Mouse (Mus musculus): Measurements from ENCODE around the gene Gpx6. TPM values are rescaled to one million over a fixed set of nuclear protein-coding genes. Genes with fewer than 3 reads are reported as not detected.

The Gpx6 gene
- polyA plus RNA-seq, 2 experiments: 0.02 TPM; not detected in 1

DNA sequence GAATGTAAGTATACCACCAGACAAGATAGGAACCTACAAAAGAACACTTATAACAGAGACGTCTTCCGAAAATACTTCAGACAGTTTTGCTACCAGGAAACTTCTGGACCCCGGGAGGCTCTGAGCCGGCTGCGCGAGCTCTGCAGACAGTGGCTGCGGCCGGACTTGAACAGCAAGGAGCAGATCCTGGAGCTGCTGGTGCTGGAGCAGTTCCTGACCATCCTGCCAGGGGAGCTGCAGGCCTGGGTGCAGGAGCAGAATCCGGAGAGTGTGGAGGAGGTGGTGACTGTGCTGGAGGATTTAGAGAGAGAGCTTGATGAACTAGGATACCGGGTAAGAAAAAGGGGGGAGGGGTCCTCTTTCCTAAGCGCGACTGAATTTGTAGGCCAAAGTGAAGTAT, 51.8 kb downstream of the Gpx6 start:
- no peaks in the 10 kb centered on the region for H3K9me3 ChIP-seq (ENCODE audit: control insufficient read depth, low read length)
- WGBS (ENCODE audit: insufficient replicate concordance): 69% methylated on average over 12 of the region's 12 CpGs
- H3K4me1 ChIP-seq (replicated peaks; ENCODE audit: control insufficient read depth in 2 of 2, insufficient read depth in 2 of 2, low read length in 1 of 2): peaks cover 5 to 8% of the 10 kb centered on the region in 2 experiments; a peak in 3 of 4 replicates
- H3K27ac ChIP-seq: no peak overlapping the region
- peak overlapping the region; percentile 89 for H3K4me2 ChIP-seq (ENCODE audit: low read depth)
- H3K27me3 ChIP-seq (ENCODE audit: control insufficient read depth, insufficient read depth, low read length): no peaks in the 10 kb centered on the region
- peaks cover 8% of the 10 kb centered on the region for H3K36me3 ChIP-seq (replicated peaks; ENCODE audit: control insufficient read depth, insufficient read depth, low read depth)
- H3K9ac ChIP-seq (replicated peaks): peak overlapping the region; percentile 94
- DNase-seq (ENCODE audit: low read depth in 3 of 3, low spot score in 3 of 3) (no peak), ATAC-seq (ENCODE audit: insufficient read depth) (no peak)
- TF ChIP-seq CTCF (IDR thresholded peaks at IDR 0.05; ENCODE audit: low read depth) (no peak), EP300 (IDR thresholded peaks at IDR 0.05; ENCODE audit: low read depth) (no peak)
- peak overlapping the region in 1 of 2 experiments; percentile 84; a peak in 2 of 4 replicates for H3K4me3 ChIP-seq (ENCODE audit: insufficient read depth in 1 of 2, low read depth in 2 of 2, low read length in 2 of 2)

DNA sequence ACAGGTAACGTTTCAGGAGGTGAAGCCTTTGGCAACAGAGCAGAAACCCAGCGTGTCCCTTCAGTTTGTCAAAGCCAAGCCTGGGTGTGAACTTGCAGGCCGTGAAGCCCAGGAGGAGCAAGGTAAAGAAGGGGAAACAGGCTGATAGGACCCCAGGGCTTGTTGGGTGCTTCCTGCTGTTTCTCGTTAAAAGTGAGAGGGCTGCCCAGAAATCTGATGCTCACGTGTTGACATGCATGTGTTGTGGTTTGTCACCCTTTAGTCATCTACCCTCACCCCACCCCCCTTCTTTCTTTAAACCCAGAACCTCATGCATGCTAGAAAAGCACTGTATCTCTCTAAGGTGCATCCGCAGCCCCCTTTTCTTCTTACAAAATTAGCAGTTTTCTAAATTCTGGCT, 54.7 kb downstream of the Gpx6 start:
- ATAC-seq (ENCODE audit: insufficient read depth): no peak

More for the DNA sequence above, 54.7 kb downstream of the Gpx6 start:
- H3K36me3 ChIP-seq (replicated peaks; ENCODE audit: control insufficient read depth, insufficient read depth, low read depth): peaks cover 14% of the 10 kb centered on the region
- H3K27me3 ChIP-seq (ENCODE audit: control insufficient read depth, insufficient read depth, low read length): no peaks in the 10 kb centered on the region
- TF ChIP-seq EP300 (IDR thresholded peaks at IDR 0.05; ENCODE audit: low read depth) (no peak), CTCF (IDR thresholded peaks at IDR 0.05; ENCODE audit: low read depth) (no peak)
- H3K27ac ChIP-seq: no peak overlapping the region
- no peaks in the 10 kb centered on the region for H3K9me3 ChIP-seq (ENCODE audit: control insufficient read depth, low read length)
- no peak overlapping the region for H3K4me3 ChIP-seq (ENCODE audit: insufficient read depth in 1 of 2, low read depth in 2 of 2, low read length in 2 of 2)
- WGBS (ENCODE audit: insufficient replicate concordance): 64% methylated on average over 6 of the region's 6 CpGs
- peaks cover 5 to 8% of the 10 kb centered on the region in 2 experiments; a peak in 3 of 4 replicates for H3K4me1 ChIP-seq (replicated peaks; ENCODE audit: control insufficient read depth in 2 of 2, insufficient read depth in 2 of 2, low read length in 1 of 2)
- no peak overlapping the region for H3K9ac ChIP-seq (replicated peaks)
- no peak for DNase-seq (ENCODE audit: low read depth in 3 of 3, low spot score in 3 of 3)
- H3K4me2 ChIP-seq (ENCODE audit: low read depth): no peak overlapping the region

Other genes starting within 250 kb of the Gpx6 start
- gene Olfr1370, start 237.2 kb upstream of the Gpx6 start, polyA plus RNA-seq (2012; rRNA removed): not detected in 2 replicates
- gene Olfr1370, start 237.2 kb upstream of the Gpx6 start, polyA plus RNA-seq (2014; fragmentation: Nextera tagmentation; extraction: Ambion mirVana): not detected in 2 replicates
- gene Olfr1369-ps1, start 200.6 kb upstream of the Gpx6 start, polyA plus RNA-seq (2012; rRNA removed): not detected in 2 replicates
- 0.03 TPM in 1 of 2 replicates, not detected in the other for gene Olfr1369-ps1, start 200.6 kb upstream of the Gpx6 start, polyA plus RNA-seq (2014; fragmentation: Nextera tagmentation; extraction: Ambion mirVana)
- gene Olfr263, start 182.5 kb upstream of the Gpx6 start, polyA plus RNA-seq (2012; rRNA removed): not detected in 2 replicates
- gene Olfr263, start 182.5 kb upstream of the Gpx6 start, polyA plus RNA-seq (2014; fragmentation: Nextera tagmentation; extraction: Ambion mirVana): not detected in 2 replicates
- gene Olfr1368, start 166.3 kb upstream of the Gpx6 start, polyA plus RNA-seq (2012; rRNA removed): not detected in 2 replicates
- not detected in 2 replicates for gene Olfr1368, start 166.3 kb upstream of the Gpx6 start, polyA plus RNA-seq (2014; fragmentation: Nextera tagmentation; extraction: Ambion mirVana)
- gene Trim27, start 132.7 kb upstream of the Gpx6 start, polyA plus RNA-seq (2012; rRNA removed): 28.0 and 36.9 TPM in 2 replicates
- gene Trim27, start 132.7 kb upstream of the Gpx6 start, polyA plus RNA-seq (2014; fragmentation: Nextera tagmentation; extraction: Ambion mirVana): 50.9 and 56.1 TPM in 2 replicates
- not detected in 2 replicates for gene Gpx5, start 19.4 kb upstream of the Gpx6 start, polyA plus RNA-seq (2012; rRNA removed)
- not detected in 2 replicates for gene Gpx5, start 19.4 kb upstream of the Gpx6 start, polyA plus RNA-seq (2014; fragmentation: Nextera tagmentation; extraction: Ambion mirVana)
- not detected in 2 replicates for gene Olfr1367, start 34.8 kb downstream of the Gpx6 start, polyA plus RNA-seq (2012; rRNA removed)
- gene Olfr1367, start 34.8 kb downstream of the Gpx6 start, polyA plus RNA-seq (2014; fragmentation: Nextera tagmentation; extraction: Ambion mirVana): not detected in 2 replicates
- gene Zscan12, start 50.7 kb downstream of the Gpx6 start, polyA plus RNA-seq (2012; rRNA removed): 1.2 and 2.5 TPM in 2 replicates
- gene Zscan12, start 50.7 kb downstream of the Gpx6 start, polyA plus RNA-seq (2014; fragmentation: Nextera tagmentation; extraction: Ambion mirVana): 2.9 and 4.0 TPM in 2 replicates
- 18.6 and 24.5 TPM in 2 replicates for gene Zkscan3, start 90.6 kb downstream of the Gpx6 start, polyA plus RNA-seq (2012; rRNA removed)
- 23.0 and 25.6 TPM in 2 replicates for gene Zkscan3, start 90.6 kb downstream of the Gpx6 start, polyA plus RNA-seq (2014; fragmentation: Nextera tagmentation; extraction: Ambion mirVana)
- gene Pgbd1, start 128.9 kb downstream of the Gpx6 start, polyA plus RNA-seq (2012; rRNA removed): 0.94 and 1.3 TPM in 2 replicates
- 1.2 and 2.0 TPM in 2 replicates for gene Pgbd1, start 128.9 kb downstream of the Gpx6 start, polyA plus RNA-seq (2014; fragmentation: Nextera tagmentation; extraction: Ambion mirVana)
- gene Zscan26, start 141.6 kb downstream of the Gpx6 start, polyA plus RNA-seq (2012; rRNA removed): 7.0 and 9.5 TPM in 2 replicates
- 4.2 and 4.6 TPM in 2 replicates for gene Zscan26, start 141.6 kb downstream of the Gpx6 start, polyA plus RNA-seq (2014; fragmentation: Nextera tagmentation; extraction: Ambion mirVana)
- gene Nkapl, start 156.4 kb downstream of the Gpx6 start, polyA plus RNA-seq (2012; rRNA removed): 0.19 and 0.25 TPM in 2 replicates
- 0.40 and 0.65 TPM in 2 replicates for gene Nkapl, start 156.4 kb downstream of the Gpx6 start, polyA plus RNA-seq (2014; fragmentation: Nextera tagmentation; extraction: Ambion mirVana)
- 0.16 and 0.21 TPM in 2 replicates for gene Zkscan4, start 166.8 kb downstream of the Gpx6 start, polyA plus RNA-seq (2012; rRNA removed)
- 0.19 and 0.30 TPM in 2 replicates for gene Zkscan4, start 166.8 kb downstream of the Gpx6 start, polyA plus RNA-seq (2014; fragmentation: Nextera tagmentation; extraction: Ambion mirVana)
- not detected in 2 replicates for gene Gm10065, start 167.3 kb downstream of the Gpx6 start, polyA plus RNA-seq (2012; rRNA removed)
- not detected in 2 replicates for gene Gm10065, start 167.3 kb downstream of the Gpx6 start, polyA plus RNA-seq (2014; fragmentation: Nextera tagmentation; extraction: Ambion mirVana)
- gene AK157302, start 183.1 kb downstream of the Gpx6 start, polyA plus RNA-seq (2012; rRNA removed): 0.15 and 0.66 TPM in 2 replicates
- gene AK157302, start 183.1 kb downstream of the Gpx6 start, polyA plus RNA-seq (2014; fragmentation: Nextera tagmentation; extraction: Ambion mirVana): 0.94 and 1.1 TPM in 2 replicates
- gene Gm11273, start 189.3 kb downstream of the Gpx6 start, polyA plus RNA-seq (2012; rRNA removed): 5.7 and 26.8 TPM in 2 replicates
- 5.5 and 6.9 TPM in 2 replicates for gene Gm11273, start 189.3 kb downstream of the Gpx6 start, polyA plus RNA-seq (2014; fragmentation: Nextera tagmentation; extraction: Ambion mirVana)
- 2.0 and 2.1 TPM in 2 replicates for gene Zkscan8, start 219.0 kb downstream of the Gpx6 start, polyA plus RNA-seq (2012; rRNA removed)
- gene Zkscan8, start 219.0 kb downstream of the Gpx6 start, polyA plus RNA-seq (2014; fragmentation: Nextera tagmentation; extraction: Ambion mirVana): 1.4 and 1.9 TPM in 2 replicates
- gene Olfr1366, start 230.7 kb downstream of the Gpx6 start, polyA plus RNA-seq (2012; rRNA removed): not detected in 2 replicates
- not detected in 2 replicates for gene Olfr1366, start 230.7 kb downstream of the Gpx6 start, polyA plus RNA-seq (2014; fragmentation: Nextera tagmentation; extraction: Ambion mirVana)
- not detected in 2 replicates for gene Olfr1535, start 247.8 kb downstream of the Gpx6 start, polyA plus RNA-seq (2012; rRNA removed)
- not detected in 2 replicates for gene Olfr1535, start 247.8 kb downstream of the Gpx6 start, polyA plus RNA-seq (2014; fragmentation: Nextera tagmentation; extraction: Ambion mirVana)